Mouse (Mus musculus) thymus, adult 18-20 months (tissue): ENCODE results near the gene Clec11a.

Experiments used
- DNase-seq, 2 experiments: peaks; one replicate each; pipeline ENCODE4 v3.0.0; 2022; ENCODE audit warnings: mixed read lengths in 2 of 2

Gene Clec11a

GRCm38 (mm10) chr7:44276461-44277249, 30.0 kb downstream of the Clec11a start:
- DNase-seq = no peak

- DNase-seq = no peak
These were observed 31.2 kb downstream of the Clec11a start for GRCm38 (mm10) chr7:44275546-44275945.

- no peak for DNase-seq
These were observed 32.6 kb downstream of the Clec11a start for GRCm38 (mm10) chr7:44274096-44274495.

GRCm38 (mm10) chr7:44273446-44273845, 33.3 kb downstream of the Clec11a start:
- DNase-seq = no peak

GRCm38 (mm10) chr7:44272546-44272945, 34.2 kb downstream of the Clec11a start:
- no peak for DNase-seq

- no peak for DNase-seq
These were observed 35.4 kb downstream of the Clec11a start for GRCm38 (mm10) chr7:44271309-44271708.

- no peak for DNase-seq
These were observed 37.3 kb downstream of the Clec11a start for GRCm38 (mm10) chr7:44269397-44269796.

GRCm38 (mm10) chr7:44268117-44268516, 38.6 kb downstream of the Clec11a start:
- DNase-seq = no peak

GRCm38 (mm10) chr7:44262791-44263643, 43.7 kb downstream of the Clec11a start:
- peak; percentile 75 to 81 for DNase-seq

- no peak for DNase-seq
These were observed 45.6 kb downstream of the Clec11a start, which contains the start of gene Gm15517 for GRCm38 (mm10) chr7:44261147-44261546. Gm15517 (plus strand) TSS chr7:44261447.

- no peak for DNase-seq
These were observed 46.3 kb downstream of the Clec11a start for GRCm38 (mm10) chr7:44260410-44260809.

GRCm38 (mm10) chr7:44257278-44257677, 49.4 kb downstream of the Clec11a start, which contains the start of gene Acp4:
Acp4 (minus strand) TSS chr7:44257378.
- no peak for DNase-seq

- DNase-seq = no peak
These were observed 51.8 kb downstream of the Clec11a start for GRCm38 (mm10) chr7:44254930-44255329.

GRCm38 (mm10) chr7:44253023-44253616, 53.6 kb downstream of the Clec11a start:
- no peak for DNase-seq
